Mouse (Mus musculus) cerebral cortex, adult 2 months (tissue): ENCODE data around the gene Fam206a.

Experiments used
- WGBS: fragments of 180-500 bp; shearing (Covaris S2); methylation state at CpG from one replicate; pipeline ENCODE4 v1.1.7; 2018; 5-methylcytosine and 5-hydroxymethylcytosine counted together

The Fam206a gene

GRCm38 (mm10) chr4:56844911-56845310 is 42.8 kb downstream of the Fam206a start:
- WGBS = 93% methylated on average over 4 of the region's 4 CpGs

GRCm38 (mm10) chr4:56845896-56846533 is 43.9 kb downstream of the Fam206a start:
- 58% methylated on average over 12 of the region's 12 CpGs for WGBS

GRCm38 (mm10) chr4:56847400-56847799 is 45.3 kb downstream of the Fam206a start:
- WGBS = 87% methylated on average over 3 of the region's 3 CpGs

- WGBS = 92% methylated on average over 6 of the region's 6 CpGs
Observed at GRCm38 (mm10) chr4:56848044-56848443, 45.9 kb downstream of the Fam206a start.

GRCm38 (mm10) chr4:56850724-56851123 is 48.6 kb downstream of the Fam206a start:
- 55% methylated on average over 6 of the region's 6 CpGs for WGBS

GRCm38 (mm10) chr4:56855935-56856334 is 53.8 kb downstream of the Fam206a start:
- 95% methylated on average over 5 of the region's 5 CpGs for WGBS

GRCm38 (mm10) chr4:56856371-56856949 is 54.3 kb downstream of the Fam206a start:
- 73% methylated on average over 8 of the region's 8 CpGs for whole genome bisulfite sequencing

- WGBS = 76% methylated on average over 9 of the region's 9 CpGs
Observed at GRCm38 (mm10) chr4:56858733-56859132, 56.6 kb downstream of the Fam206a start.
